Mouse (Mus musculus) spleen, adult 2 months (tissue): ENCODE data around the gene Nepro. TPM values are rescaled to one million over a fixed set of nuclear protein-coding genes. Genes with fewer than 3 reads are reported as not detected.
A peak's percentile ranks its signal among the peaks of the same experiment; 100 is the strongest.

Experiments used
- DNase-seq, 2 experiments: peaks; one replicate each; pipeline versions ENCODE4 v3.0.0 to v3.0.0-alpha.2; 2012 to 2021; ENCODE audit warnings: low spot score in 2 of 2, low read depth in 1 of 2
- H3K27ac ChIP-seq: fragments of 200-500 bp; 2 replicates; pipeline ENCODE4 v1.5.1; 2012; ENCODE audit warnings: low read length, inconsistent platforms; ENCODE audit not compliant: insufficient read depth
- H3K27me3 ChIP-seq: fragments of 200-500 bp; 2 replicates; pipeline ENCODE4 v1.6.1; 2012; ENCODE audit warnings: mild to moderate bottlenecking, moderate library complexity, low read length, inconsistent platforms; ENCODE audit not compliant: control insufficient read depth, insufficient read depth
- H3K36me3 ChIP-seq: fragments of 200-500 bp; 2 replicates; pipeline ENCODE4 v1.6.1; 2012; ENCODE audit warnings: mild to moderate bottlenecking, low read length, inconsistent platforms; ENCODE audit not compliant: control insufficient read depth, insufficient read depth
- H3K4me1 ChIP-seq: fragments of 200-500 bp; 2 replicates; pipeline ENCODE4 v1.6.1; 2011; ENCODE audit warnings: inconsistent platforms; ENCODE audit not compliant: control insufficient read depth, insufficient read depth, insufficient read length
- H3K4me3 ChIP-seq: fragments of 200-500 bp; 2 replicates; pipeline ENCODE4 v1.5.1; 2011; ENCODE audit warnings: mild to moderate bottlenecking, inconsistent platforms; ENCODE audit not compliant: insufficient read depth, insufficient read length; ENCODE audit errors: extremely low read depth
- CTCF ChIP-seq: fragments of 200-500 bp; IDR thresholded peaks from 2 replicates; pipeline ENCODE4 v1.5.1; 2011; ENCODE audit warnings: mild to moderate bottlenecking, inconsistent platforms; ENCODE audit not compliant: insufficient read depth, insufficient read length, insufficient replicate concordance; ENCODE audit errors: extremely low read depth
- POLR2A ChIP-seq: fragments of 200-500 bp; IDR thresholded peaks from 2 replicates; pipeline ENCODE4 v1.6.1; 2011; ENCODE audit warnings: low read depth, low read length, inconsistent platforms
- WGBS: fragments of 180-500 bp; shearing (Covaris S2); methylation state at CpG from one replicate; pipeline ENCODE4 v1.1.7; 2018; 5-methylcytosine and 5-hydroxymethylcytosine counted together
- polyA plus RNA-seq: library from polyadenylated mRNA; depleted of rRNA; stranded (reverse); fragments of >200 nt; gene quantifications from 2 replicates; pipeline ENCODE4 v1.2.3, GENCODE M21; 2012

Gene Nepro
- polyA plus RNA-seq, 1 experiment = 2.2 TPM

DNA sequence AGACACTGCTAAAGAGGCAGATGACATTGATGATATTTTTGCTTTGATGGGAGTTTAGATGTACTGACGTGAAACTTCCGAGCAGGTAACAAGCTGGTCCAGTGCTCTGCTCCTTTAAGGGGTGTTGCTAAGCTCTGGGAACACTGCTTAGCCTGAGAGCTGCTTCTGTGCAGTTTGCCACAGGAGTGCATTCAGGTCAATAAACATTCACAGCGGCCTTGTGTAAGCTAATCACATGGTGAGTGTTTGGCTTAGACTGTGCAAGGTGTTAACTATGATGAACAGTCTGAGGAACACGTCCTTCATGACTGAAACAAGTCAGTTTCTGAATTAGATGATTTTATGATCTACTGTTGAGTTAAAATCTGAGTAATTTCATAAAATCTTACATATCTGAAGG is 12.0 kb downstream of the Nepro start:
- DNase-seq = no peak
- Histone ChIP-seq H3K4me3 (no peak overlapping the region), H3K4me1 (no peaks in the 10 kb centered on the region), H3K27me3 (no peaks in the 10 kb centered on the region), H3K27ac (no peak overlapping the region), H3K36me3 (peaks cover 34% of the 10 kb centered on the region)
- TF ChIP-seq POLR2A (no peak), CTCF (no peak)
- 86% methylated on average over 4 of the region's 4 CpGs for WGBS

GRCm38 (mm10) chr16:44742753-44743152 is 18.7 kb downstream of the Nepro start:
- no peak for DNase-seq
- Histone ChIP-seq H3K27me3 (no peaks in the 10 kb centered on the region), H3K4me1 (no peaks in the 10 kb centered on the region), H3K4me3 (no peak overlapping the region), H3K36me3 (peaks cover 10% of the 10 kb centered on the region), H3K27ac (no peak overlapping the region)
- TF ChIP-seq CTCF (no peak), POLR2A (no peak)
- 90% methylated on average over 1 of the region's 1 CpGs for WGBS

- 6% methylated on average over 14 of the region's 14 CpGs for WGBS
- TF ChIP-seq POLR2A = no peak
- TF ChIP-seq CTCF = no peak
- peak overlapping the region; percentile 82 for H3K4me3 ChIP-seq
These were observed 21.4 kb downstream of the Nepro start for GRCm38 (mm10) chr16:44745471-44745865.

GRCm38 (mm10) chr16:44745866-44746562 is 21.9 kb downstream of the Nepro start, which contains the start of gene Gtpbp8:
Gene Gtpbp8, minus strand, starts transcription at chr16:44746363.
- 1% methylated on average over 47 of the region's 47 CpGs for WGBS
- Histone ChIP-seq H3K4me1 (no peaks in the 10 kb centered on the region), H3K4me3 (peak within 1 kb of the TSS; percentile 82), H3K36me3 (no peaks in the 10 kb centered on the region; the same call in 1 of the 2 replicates), H3K27me3 (no peaks in the 10 kb centered on the region), H3K27ac (peak within 1 kb of the TSS; percentile 90)
- DNase-seq = peak; percentile 60 to 85
- TF ChIP-seq CTCF = no peak
- peak; percentile 19 for TF ChIP-seq POLR2A

More at GRCm38 (mm10) chr16:44745471-44745865, 21.4 kb downstream of the Nepro start:
- Histone ChIP-seq H3K4me1 (no peaks in the 10 kb centered on the region), H3K27me3 (no peaks in the 10 kb centered on the region), H3K36me3 (peaks cover 1% of the 10 kb centered on the region; the same call in 1 of the 2 replicates), H3K27ac (peak overlapping the region; percentile 90)
- no peak for DNase-seq

- Histone ChIP-seq H3K36me3 (no peaks in the 10 kb centered on the region; the same call in 1 of the 2 replicates), H3K27ac (no peak overlapping the region), H3K4me1 (no peaks in the 10 kb centered on the region), H3K27me3 (no peaks in the 10 kb centered on the region), H3K4me3 (no peak overlapping the region)
- 38% methylated on average over 3 of the region's 3 CpGs for WGBS
- DNase-seq = no peak
- no peak for TF ChIP-seq POLR2A
- TF ChIP-seq CTCF = no peak
These were observed 23.9 kb downstream of the Nepro start for GRCm38 (mm10) chr16:44748007-44748406.

DNA sequence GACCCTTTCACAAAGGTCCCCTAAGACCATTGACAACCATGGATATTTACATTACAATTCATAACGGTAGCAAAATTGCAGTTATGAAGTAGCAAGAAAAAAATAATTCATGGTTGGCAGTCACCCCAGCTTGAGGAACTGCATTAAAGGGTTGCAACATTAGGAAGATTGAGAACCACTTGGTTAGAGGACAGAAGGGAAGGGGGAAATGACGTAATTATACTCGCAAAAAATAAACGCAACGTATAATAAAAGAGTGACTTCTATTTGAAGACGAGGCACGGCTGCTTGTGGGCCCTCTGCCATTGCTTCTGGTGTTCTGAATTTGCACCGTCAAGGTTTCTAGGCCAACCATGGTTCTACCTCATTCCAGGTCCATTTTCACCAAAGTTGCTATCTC is 33.6 kb downstream of the Nepro start:
- Histone ChIP-seq H3K27me3 (no peaks in the 10 kb centered on the region), H3K4me1 (no peaks in the 10 kb centered on the region), H3K27ac (no peak overlapping the region), H3K4me3 (no peak overlapping the region), H3K36me3 (no peaks in the 10 kb centered on the region)
- 54% methylated on average over 8 of the region's 8 CpGs for WGBS
- TF ChIP-seq CTCF (no peak), POLR2A (no peak)
- no peak for DNase-seq

GRCm38 (mm10) chr16:44761811-44762210 is 37.7 kb downstream of the Nepro start:
- Histone ChIP-seq H3K4me3 (no peak overlapping the region), H3K27me3 (no peaks in the 10 kb centered on the region), H3K36me3 (no peaks in the 10 kb centered on the region), H3K4me1 (no peaks in the 10 kb centered on the region), H3K27ac (no peak overlapping the region)
- no peak for DNase-seq
- WGBS = 5% methylated on average over 1 of the region's 1 CpGs
- TF ChIP-seq CTCF (no peak), POLR2A (no peak)
